Mouse (Mus musculus) G1E (cell line): ENCODE results near the gene Hoxb1.

Experiments
- CTCF ChIP-seq: IDR thresholded peaks from 2 replicates; pipeline ENCODE4 v1.5.1; 2012; ENCODE audit warnings: low read depth, low read length, inconsistent platforms, mixed read lengths
- GATA1 ChIP-seq: IDR thresholded peaks from 2 replicates; pipeline ENCODE4 v1.6.1; 2012; ENCODE audit warnings: borderline replicate concordance, low read length, inconsistent platforms, mixed read lengths

GRCm38 (mm10) chr11:96324125-96324524 is 41.4 kb upstream of the Hoxb1 start:
- no peak for TF ChIP-seq CTCF
- no peak for TF ChIP-seq GATA1
